9 mouse cellular contexts compared by ENCODE assay signal in genomic region chr17:79020984-79021335, GRCm38 (mm10). TPM values are rescaled to one million over a fixed set of nuclear protein-coding genes. Genes with fewer than 3 reads are reported as not detected.
A peak's percentile ranks its signal among the peaks of the same experiment; 100 is the strongest.
DNase-seq lines count a peak whose midpoint lies in the region; ATAC-seq and TF ChIP-seq lines count a peak whose summit lies in the region.
"Had no signal": no experiment of that assay in that cellular context is flagged by ENCODE, and none has a peak within 500 bp of the region (broad histone marks: within the 10 kb centered on the region; RNA-seq: fewer than 3 reads in every experiment).

No protein-coding gene starts in this region.

- peaks cover 1% of the 10 kb centered on the region for H3K79me2 ChIP-seq in heart, adult 2 months (replicated peaks; ENCODE audit: control insufficient read depth, insufficient read depth, low read length)

- H3K9ac ChIP-seq in heart, adult 2 months (ENCODE audit: low read depth, low read length): peak overlapping the region; percentile 72
- peak overlapping the region; percentile 70 for H3K9ac ChIP-seq in forebrain, postnatal 0 days

- peaks cover 14% of the 10 kb centered on the region for H3K36me3 ChIP-seq in heart, adult 2 months (ENCODE audit: control insufficient read depth, insufficient read depth, low read length)
- no peaks in the 10 kb centered on the region for H3K36me3 ChIP-seq in forebrain, postnatal 0 days (ENCODE audit: insufficient read depth)
- no peaks in the 10 kb centered on the region for H3K36me3 ChIP-seq in megakaryocyte, embryonic 14.5 days (replicated peaks; ENCODE audit: low read length)

- 1% methylated on average over 24 of the region's 24 CpGs for WGBS in heart, adult 2 months
- 3% methylated on average over 24 of the region's 24 CpGs for whole genome bisulfite sequencing in forebrain, postnatal 0 days

- peak overlapping the region; percentile 91 for H3K4me3 ChIP-seq in heart, adult 2 months
- peak overlapping the region; percentile 83 for H3K4me3 ChIP-seq in forebrain, postnatal 0 days (ENCODE audit: low read depth, low read length)
- peak overlapping the region; percentile 93 for H3K4me3 ChIP-seq in megakaryocyte, embryonic 14.5 days (replicated peaks)

- no peak for DNase-seq in heart, adult 2 months
- DNase-seq in heart, postnatal 25 days (ENCODE audit: low spot score): no peak
- DNase-seq in CD4-positive, CD25-positive, alpha-beta regulatory T cell, adult 2 months (ENCODE audit: low read depth, low spot score): peak; percentile 42
- no peak for DNase-seq in forebrain, postnatal 0 days
- no peak for DNase-seq in natural killer cell, adult 2 months (ENCODE audit: low spot score in 2 of 2)
- DNase-seq in retina, embryonic 14.5 days (ENCODE audit: low spot score): no peak
- DNase-seq in right cerebral cortex, postnatal 25 days: no peak

- H3K9me3 ChIP-seq in forebrain, postnatal 0 days (ENCODE audit: low read length): no peaks in the 10 kb centered on the region
- H3K9me3 ChIP-seq in megakaryocyte, embryonic 14.5 days: no peaks in the 10 kb centered on the region

- H3K4me1 ChIP-seq in heart, adult 2 months (ENCODE audit: control insufficient read depth, insufficient read depth, low read length): peaks cover 5% of the 10 kb centered on the region
- peaks cover 4% of the 10 kb centered on the region for H3K4me1 ChIP-seq in forebrain, postnatal 0 days (ENCODE audit: insufficient read depth)
- peaks cover 22% of the 10 kb centered on the region for H3K4me1 ChIP-seq in megakaryocyte, embryonic 14.5 days

- no peak for TF ChIP-seq POLR2A in heart, adult 2 months (IDR thresholded peaks at IDR 0.05; ENCODE audit: insufficient read depth, low read depth, low read length)

- TF ChIP-seq EP300 in heart, adult 2 months (IDR thresholded peaks at IDR 0.05; ENCODE audit: insufficient read depth, low read depth, low read length): no peak

- peak; percentile 19 for ATAC-seq in forebrain, postnatal 0 days

- H3K4me2 ChIP-seq in forebrain, postnatal 0 days (ENCODE audit: low read depth): peak overlapping the region; percentile 73

- peak overlapping the region; percentile 92 for H3K27ac ChIP-seq in heart, adult 2 months
- H3K27ac ChIP-seq in forebrain, postnatal 0 days (ENCODE audit: low read depth, low read length): peak overlapping the region; percentile 78

- no peak for TF ChIP-seq CTCF in heart, adult 2 months (IDR thresholded peaks at IDR 0.05)
- TF ChIP-seq CTCF in forebrain, postnatal 0 days (IDR thresholded peaks at IDR 0.05; ENCODE audit: low read depth): no peak

- no peaks in the 10 kb centered on the region for H3K27me3 ChIP-seq in heart, adult 2 months (ENCODE audit: control insufficient read depth, insufficient read depth, low read length)
- H3K27me3 ChIP-seq in forebrain, postnatal 0 days (ENCODE audit: insufficient read depth, low read length): no peaks in the 10 kb centered on the region
- peaks cover 20% of the 10 kb centered on the region for H3K27me3 ChIP-seq in megakaryocyte, embryonic 14.5 days (replicated peaks)
- H3K27me3 ChIP-seq: CH12.LX had no signal

- intact Hi-C loops in heart, adult 2 months (cut with DNase I): loop anchor here (2.0 to 5.0 kb wide), 2 partner anchors 34 to 84 kb away; partner anchors contain the start of genes Cebpz and Ndufaf7
- intact Hi-C loops in heart, postnatal 25 days (cut with DNase I): loop anchor here (5.0 kb wide), 1 partner anchor 84 kb away; the partner anchor contains the start of genes Cebpz and Ndufaf7

RNA-seq across cellular contexts. Expression of gene Prkd3, which starts 0.3 kb away (rescaled TPM):
- total RNA-seq in heart, adult 2 months (2021): 10 to 100 TPM; 16.3 to 16.6 TPM
- 6.9 and 12.2 TPM in 2 replicates for polyA plus RNA-seq in heart, adult 2 months (2012; rRNA removed)
- 10 to 100 TPM; 16.5 to 19.8 TPM for total RNA-seq in heart, postnatal 25 days (2021)
- 28.2 and 29.7 TPM in 2 replicates for total RNA-seq in forebrain, postnatal 0 days (2014; rRNA removed)
- 8.6 and 9.6 TPM in 2 replicates for polyA plus RNA-seq in forebrain, postnatal 0 days (2015; fragmentation: Nextera tagmentation; extraction: Ambion mirVana)
- polyA plus RNA-seq in megakaryocyte, embryonic 14.5 days (2012; ENCODE audit: insufficient read depth, low replicate concordance): 0.23 TPM in 1 of 2 replicates, not detected in the other
- total RNA-seq: CH12.LX had no signal

RNA-seq across cellular contexts. Expression of gene Qpct, which starts 30.7 kb away (rescaled TPM):
- 1 to 10 TPM; 5.0 to 5.1 TPM for total RNA-seq in heart, adult 2 months (2021)
- polyA plus RNA-seq in heart, adult 2 months (2012; rRNA removed): 4.7 and 10.6 TPM in 2 replicates
- total RNA-seq in heart, postnatal 25 days (2021): 1 to 10 TPM; 5.9 to 7.2 TPM
- 24.8 and 26.3 TPM in 2 replicates for total RNA-seq in forebrain, postnatal 0 days (2014; rRNA removed)
- polyA plus RNA-seq in forebrain, postnatal 0 days (2015; fragmentation: Nextera tagmentation; extraction: Ambion mirVana): 21.5 and 26.5 TPM in 2 replicates
- not detected in 2 replicates for polyA plus RNA-seq in megakaryocyte, embryonic 14.5 days (2012; ENCODE audit: insufficient read depth, low replicate concordance)
- total RNA-seq: CH12.LX had no signal
